Mouse (Mus musculus): ENCODE data around the gene Stk39.

The Stk39 gene

DNA sequence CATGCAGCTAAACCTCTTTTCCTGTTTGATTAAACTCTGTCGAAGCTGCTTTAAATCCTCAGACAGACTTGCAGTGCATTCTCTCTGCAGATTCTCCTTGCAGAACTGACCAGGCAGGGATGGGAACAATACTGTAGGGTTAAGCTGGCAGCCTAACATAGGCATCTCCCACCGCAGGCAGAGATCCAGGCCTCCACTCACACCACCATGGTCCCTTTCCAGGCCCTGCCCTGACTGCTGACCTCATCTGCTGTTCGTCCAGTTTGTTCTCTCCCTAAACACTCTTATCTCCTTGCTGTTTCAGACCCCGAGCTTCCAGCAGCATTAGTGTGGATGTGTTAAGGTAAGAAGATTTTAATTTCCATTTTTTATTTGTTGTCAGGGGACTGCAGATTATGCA, 182.1 kb downstream of the Stk39 start:
- no peak for DNase-seq (ENCODE audit: low read depth, low spot score)

DNA sequence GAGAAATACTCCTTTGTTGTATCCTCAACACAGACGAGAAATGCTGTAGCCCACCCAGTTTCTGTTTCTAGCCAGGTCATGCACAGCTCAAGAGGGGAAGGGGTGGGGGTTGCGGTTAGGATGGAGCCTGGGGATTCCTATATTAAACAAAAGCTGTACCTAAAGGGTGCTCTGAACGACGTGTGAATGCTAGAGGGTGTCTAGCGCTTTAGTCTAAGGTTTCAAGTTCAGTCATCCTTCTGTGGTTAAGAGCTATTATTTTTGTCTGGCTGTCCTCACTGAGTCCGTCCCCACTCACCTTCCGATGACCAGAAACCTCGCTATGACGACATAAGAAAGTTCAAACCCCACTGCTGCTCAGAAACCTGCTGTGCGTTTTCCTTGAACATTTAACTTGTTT, 182.9 kb downstream of the Stk39 start:
- DNase-seq (ENCODE audit: low read depth, low spot score): no peak

DNA sequence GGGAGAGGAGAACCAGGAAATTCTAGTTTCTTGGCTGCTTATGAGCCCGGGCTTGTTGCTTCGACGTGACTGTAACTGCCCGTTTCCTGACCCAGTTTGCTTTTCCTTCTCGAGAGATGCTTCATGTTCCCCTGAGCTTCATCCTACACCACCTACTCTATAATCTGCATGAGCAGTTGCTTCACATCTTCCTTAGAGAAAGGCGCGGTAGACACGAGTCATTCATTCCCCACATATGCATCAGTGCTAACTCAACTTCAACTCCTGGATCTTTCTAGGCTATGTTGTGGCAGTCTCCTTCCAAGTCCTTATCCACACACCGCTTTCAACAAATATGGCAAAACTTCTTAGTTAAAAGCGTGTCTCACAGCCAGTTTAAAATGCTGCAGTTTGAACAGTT, 184.0 kb downstream of the Stk39 start:
- DNase-seq (ENCODE audit: low read depth, low spot score): peak; percentile 60

DNA sequence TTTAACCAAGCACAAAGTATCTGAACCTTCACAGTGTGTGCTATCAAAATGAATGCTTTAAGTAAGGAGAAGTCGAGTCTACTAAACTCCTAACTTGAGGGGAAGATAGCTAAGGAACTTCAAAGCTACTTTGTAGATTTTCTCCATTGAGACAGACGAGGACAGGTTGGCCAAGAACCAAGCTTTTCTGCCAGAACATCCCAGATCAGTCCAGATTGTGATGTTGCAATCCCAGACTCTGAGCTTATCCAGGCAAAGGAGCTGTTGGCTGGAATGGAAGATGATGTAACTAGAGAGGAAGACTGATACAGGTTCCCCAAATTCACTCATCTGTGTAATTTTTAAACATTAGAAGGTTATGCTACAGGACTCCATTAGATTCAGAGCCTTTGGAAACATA, 187.7 kb downstream of the Stk39 start:
- no peak for DNase-seq (ENCODE audit: low read depth, low spot score)

DNA sequence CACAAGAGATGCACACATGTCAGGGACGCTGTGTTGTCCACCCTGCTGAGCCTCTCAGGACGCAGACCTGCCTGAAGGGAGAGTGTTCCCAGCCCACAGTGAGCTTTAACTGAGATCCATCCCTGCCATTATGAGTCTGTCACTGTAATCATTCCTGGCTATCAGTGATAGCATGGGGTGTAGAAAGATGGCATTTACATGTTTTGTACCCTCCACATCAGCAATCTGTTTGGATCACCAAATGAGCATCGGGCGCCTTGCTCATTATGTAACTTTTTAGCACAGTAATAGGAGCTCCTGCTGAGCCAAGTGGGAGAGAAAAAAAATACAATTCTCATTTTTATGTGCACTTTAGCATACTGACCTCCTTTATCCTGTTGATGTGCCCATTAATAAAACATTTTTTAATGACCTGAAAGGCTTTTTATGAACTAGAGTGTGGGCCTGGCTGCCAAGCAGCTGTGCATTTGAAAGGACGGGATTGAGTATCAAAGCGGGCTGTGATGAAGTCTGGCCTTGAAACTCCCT, 189.0 kb downstream of the Stk39 start:
- DNase-seq (ENCODE audit: low read depth, low spot score): no peak

DNA sequence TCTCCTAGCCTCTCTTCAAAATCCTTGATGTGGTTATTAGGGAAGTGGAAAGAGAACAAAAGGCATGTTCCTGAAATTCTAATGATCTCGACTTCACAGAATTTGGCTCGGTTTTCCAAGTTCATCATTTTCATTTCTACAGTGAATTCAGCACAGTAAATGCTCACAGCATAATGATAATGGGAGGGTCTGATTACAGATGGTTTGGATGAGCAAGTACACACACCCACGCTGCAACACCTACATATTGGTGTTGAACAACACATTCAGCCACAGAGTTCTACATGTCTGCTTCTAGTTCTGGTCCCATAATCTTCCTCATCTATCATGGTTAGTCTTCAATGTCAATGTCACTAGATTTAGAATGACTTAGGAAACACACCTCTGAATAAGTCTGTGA, 190.5 kb downstream of the Stk39 start:
- DNase-seq (ENCODE audit: low read depth, low spot score): no peak

DNA sequence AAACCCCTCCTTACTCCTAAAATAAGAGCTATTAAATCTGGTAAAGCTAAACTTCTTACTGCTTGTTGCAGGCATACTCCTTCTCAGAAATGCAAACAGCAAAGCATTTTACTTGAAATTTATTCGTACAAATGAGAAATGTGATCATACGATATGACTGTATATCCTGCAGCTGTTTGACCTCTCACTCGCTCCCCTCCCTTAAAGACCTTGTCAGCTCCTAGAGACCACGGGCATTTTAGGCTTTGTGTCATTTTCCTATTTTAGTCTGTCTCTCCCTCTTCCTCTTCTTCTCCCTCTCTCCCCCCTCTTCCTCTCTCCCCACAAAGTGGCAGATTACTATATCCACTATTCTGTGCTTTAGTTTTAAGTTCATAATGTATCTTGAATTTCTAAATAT, 200.8 kb downstream of the Stk39 start:
- DNase-seq (ENCODE audit: low read depth, low spot score): no peak

DNA sequence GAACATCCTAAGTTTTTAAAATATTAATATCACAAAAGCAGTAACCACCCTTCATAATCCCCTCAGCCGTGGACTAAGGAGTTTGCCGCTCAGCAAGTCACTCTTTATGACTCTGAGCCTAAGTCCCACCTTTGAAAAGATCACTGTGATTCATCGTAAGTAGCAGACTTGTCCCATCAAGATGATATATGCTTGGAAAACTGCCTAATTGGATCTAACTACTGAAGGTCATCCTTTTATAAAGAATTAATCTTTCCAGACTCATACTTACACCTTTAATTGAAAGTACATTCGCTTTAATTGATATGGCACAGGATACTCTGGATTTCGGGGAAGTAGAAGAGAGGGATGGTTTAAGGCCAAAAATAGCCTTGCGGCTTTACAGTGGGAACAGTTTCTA, 201.2 kb downstream of the Stk39 start:
- DNase-seq (ENCODE audit: low read depth, low spot score): no peak

DNA sequence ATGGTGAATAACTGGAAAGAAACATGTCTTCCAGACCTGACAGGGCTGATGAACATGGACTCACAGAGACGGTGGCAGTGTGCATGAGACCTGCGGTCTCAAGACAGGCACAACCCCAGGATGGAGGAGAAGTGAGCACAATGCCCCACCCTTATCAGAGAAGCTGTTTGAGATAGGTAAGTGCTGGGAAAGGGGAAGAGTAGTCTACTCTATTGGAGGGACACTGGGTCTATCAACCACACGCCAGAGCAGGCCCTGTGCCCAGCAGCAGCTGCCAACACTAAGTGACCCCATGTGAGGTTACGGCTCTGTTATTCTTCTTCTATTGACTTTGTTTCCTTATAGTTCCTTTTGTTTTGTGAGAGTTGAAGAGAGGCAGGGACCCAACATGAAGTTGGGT, 202.4 kb downstream of the Stk39 start:
- DNase-seq (ENCODE audit: low read depth, low spot score): no peak

DNA sequence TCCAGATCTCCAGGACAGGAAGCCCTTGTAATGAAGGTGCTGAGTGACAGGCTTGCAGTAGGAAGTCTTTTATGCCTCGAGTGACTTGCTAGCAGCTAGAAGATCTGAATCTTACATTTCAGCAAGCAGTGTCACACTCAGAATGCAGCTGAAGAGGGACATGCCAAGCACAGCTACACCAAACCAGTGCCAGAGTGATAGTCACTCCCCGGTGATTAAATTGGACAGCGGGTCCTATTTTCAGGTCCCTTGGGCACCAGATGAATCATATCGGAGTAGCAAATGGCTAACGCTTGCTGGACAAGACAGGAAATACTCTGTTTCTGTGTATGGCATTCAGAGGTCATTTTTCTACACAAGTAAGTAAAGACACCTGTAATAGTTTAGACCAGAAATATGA, 207.2 kb downstream of the Stk39 start:
- no peak for DNase-seq (ENCODE audit: low read depth, low spot score)

DNA sequence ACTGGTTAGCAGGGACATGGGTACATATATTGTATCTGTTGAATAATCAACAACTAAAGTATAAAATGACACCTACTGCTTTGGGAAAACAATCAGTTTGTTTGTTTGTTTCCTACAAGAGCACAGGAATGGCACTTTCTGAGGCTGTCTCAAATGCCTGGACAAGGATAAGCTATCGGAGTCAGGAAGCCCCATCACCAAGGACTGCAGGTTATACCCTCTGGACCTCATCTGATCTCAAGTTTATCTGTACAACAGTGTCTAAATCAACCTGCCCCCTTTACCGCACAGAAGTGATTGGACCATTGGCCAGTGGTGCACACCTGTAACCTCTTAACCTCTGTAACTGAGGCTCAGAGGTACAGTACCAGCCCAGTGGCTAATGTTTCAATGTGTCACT, 211.2 kb downstream of the Stk39 start:
- no peak for DNase-seq (ENCODE audit: low read depth, low spot score)

DNA sequence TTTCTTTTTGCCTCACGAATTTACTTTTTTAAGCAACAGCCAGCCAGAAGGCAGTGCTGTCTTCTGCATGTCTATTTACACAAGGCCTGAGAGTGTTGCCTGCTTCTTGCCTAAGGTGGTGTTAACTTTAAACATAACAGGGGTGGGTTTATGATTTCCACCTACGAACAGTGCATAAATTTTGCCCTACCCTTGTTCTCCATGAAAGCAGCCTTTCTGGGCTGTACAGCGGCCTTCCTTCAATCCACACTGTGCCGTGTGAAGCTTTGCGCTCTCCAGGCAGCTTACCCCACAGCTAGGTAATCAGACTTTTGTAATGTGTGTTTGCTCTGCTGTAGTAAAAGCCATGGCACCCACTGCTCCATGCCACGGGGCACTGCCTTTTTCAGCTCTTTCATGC, 214.5 kb downstream of the Stk39 start:
- DNase-seq (ENCODE audit: low read depth, low spot score): peak; percentile 70

DNA sequence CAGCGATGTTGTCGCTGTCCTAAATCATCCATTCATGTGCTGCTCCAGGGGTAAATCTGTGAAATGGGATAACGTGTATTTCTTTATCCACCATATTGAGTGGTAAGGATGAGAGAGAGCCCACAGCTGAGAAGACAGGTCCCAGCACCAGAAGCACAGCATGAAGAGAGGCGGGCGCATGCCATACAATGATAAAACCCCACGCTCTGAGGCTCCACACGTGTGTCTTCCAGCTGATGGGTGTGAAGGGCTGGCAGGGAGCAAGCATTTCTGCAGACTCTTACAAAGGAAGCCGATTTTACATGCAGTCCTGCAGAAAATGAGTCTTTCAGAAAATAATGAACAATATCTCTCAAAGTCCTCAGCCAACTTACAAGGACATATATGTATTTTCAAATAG, 215.6 kb downstream of the Stk39 start:
- peak; percentile 41 for DNase-seq (ENCODE audit: low read depth, low spot score)

DNA sequence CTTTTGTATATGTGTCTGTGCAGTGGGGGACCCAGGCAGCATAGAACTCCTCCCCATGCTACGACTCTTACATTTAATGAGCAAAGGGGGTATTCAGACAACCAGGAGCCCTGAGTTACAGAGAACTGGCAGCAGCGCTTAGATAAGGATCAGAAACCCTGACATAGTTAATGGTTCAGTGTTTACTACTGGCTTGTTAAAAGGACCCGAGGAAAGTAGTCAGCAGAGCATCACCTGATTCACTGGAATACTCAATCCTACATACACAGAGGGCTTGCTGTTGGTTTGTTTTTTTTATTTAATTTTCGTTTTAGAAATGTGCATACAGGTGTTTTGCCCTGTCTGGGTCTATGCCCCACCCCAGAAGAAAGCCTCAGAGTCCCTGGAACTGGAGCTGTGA, 217.3 kb downstream of the Stk39 start:
- DNase-seq (ENCODE audit: low read depth, low spot score): no peak

DNA sequence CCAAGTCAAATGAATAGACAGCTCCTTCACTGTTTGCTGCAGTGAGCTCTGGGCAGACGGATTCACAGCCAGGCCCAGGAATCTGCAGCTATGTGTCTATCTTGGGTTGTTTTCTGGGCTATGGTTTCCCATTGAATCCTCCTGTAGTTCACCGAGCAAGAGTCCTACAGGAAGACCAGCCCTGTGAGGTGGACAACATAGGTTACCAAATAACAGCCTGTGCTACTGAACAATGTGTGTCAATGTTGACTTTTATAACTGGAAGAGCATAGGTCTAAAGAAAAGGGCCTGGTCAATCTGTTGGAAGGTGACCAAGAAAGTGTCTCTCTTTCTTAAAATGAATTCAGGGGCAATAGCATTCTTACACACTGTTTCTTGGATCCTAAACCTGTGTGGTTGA, 218.8 kb downstream of the Stk39 start:
- DNase-seq (ENCODE audit: low read depth, low spot score): no peak

DNA sequence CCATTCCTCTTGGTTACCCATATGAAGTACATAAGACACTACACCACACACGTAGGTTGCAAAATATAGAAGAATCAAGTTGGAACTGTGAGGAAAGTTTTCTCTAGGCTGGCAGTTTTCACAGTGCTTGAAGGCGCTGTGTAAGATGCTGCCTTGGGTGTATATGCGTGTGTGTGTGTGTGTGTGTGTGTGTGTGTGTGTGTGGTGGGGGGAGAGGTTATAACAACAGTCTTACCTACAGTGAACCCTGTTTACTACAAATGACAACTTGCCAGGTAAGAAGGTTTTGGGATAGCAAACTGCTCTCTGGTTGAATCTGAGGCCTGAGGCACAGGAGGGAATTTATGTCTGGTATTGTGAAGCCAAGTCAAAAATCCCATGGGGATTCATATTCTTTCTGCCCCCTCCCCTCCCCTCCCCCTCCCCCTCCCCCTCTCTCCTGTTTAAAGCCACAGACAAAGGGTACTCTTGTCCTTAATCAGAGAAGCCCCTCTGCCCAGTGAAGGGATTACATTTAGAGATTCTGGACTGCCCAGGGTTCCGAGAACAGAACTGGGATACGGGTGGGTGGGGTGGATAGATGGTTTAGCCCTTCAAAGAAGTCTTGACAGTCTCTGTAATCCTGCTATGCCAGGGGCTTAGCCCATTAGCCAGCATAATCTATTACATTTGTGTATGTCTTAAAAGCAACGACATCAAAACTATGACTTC, 219.9 kb downstream of the Stk39 start:
- no peak for DNase-seq (ENCODE audit: low read depth, low spot score)

DNA sequence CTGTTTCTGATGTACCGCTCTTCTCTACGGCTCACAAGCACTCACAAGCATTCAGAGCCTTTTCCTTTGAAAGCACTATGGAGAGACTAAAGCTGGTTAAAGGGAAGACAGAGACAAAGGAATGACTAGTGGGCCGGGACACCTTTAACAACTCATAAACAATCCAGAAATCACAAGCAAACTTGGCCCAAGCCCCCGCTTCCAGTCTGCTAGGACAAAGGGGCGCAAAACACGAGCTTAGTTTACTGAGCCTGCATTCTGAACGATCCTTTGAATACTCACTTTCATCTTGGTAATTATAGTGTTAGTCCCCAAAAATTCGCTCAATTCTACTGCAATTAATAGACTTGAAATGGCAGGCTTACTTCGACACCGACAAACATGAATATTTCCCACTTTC, 221.2 kb downstream of the Stk39 start:
- DNase-seq (ENCODE audit: low read depth, low spot score): no peak

DNA sequence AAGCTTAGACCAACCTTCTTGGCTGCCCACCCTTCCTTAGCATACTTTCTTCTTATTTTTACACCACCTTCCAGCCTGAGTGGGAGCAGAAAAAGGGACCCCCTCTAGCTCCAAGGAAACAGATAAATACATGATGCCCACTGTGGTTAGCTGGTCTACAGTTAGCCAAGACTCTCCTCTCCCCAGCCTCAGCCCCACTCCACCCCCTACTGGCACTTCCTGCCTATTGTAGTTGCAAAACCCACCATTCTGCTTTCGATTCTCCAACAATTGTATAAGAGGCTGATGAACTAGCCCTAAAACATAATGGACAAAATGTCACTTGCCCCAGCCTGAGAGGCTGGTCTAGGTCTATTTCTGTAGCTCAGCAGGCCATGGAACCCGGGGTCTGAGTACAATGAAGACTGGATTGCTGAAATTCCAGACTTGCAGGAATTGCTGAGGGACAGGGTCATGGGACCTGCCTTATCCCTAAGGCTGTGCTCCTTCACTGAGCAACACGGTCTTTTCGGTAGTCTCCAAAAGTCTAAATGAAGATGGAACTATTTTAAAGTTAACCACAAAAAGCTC, 222.1 kb downstream of the Stk39 start:
- no peak for DNase-seq (ENCODE audit: low read depth, low spot score)

DNA sequence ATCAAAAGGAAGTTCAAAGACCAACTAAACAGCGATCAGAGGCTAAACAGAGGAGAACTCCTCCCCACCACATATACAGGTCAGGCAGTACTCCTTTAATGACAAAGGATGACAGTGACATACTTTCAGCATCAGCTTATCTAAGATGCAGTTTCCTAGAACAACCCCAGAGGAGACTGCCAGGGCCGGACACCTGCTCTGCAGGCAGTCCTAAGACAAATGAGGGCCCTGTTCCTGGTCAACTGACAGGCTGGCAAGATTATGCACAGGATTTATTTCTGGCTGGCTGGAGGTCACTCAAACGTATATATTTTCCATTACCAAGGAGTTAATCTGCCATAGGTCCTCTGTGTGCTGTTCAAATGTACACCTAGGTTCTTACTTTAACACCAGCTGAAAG, 225.8 kb downstream of the Stk39 start:
- no peak for DNase-seq (ENCODE audit: low read depth, low spot score)

DNA sequence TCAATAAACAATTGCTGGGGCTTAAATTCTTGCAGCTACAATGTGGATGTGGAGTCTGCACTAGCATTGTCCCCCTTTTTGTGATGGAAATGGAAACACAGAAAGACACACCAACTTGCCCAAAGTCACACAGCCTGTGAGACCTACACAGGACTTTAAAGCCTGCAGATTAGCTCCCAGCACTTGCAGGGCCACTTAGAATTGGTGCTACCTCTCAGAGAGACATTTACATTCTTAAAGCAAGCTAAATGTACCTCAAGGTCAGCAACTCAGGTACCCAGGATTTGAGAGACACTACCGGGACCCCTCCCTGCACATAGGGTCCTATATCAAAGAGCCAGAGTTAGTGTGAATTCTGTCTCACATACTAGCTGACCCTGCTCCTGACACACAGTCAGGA, 227.5 kb downstream of the Stk39 start:
- DNase-seq (ENCODE audit: low read depth, low spot score): no peak

DNA sequence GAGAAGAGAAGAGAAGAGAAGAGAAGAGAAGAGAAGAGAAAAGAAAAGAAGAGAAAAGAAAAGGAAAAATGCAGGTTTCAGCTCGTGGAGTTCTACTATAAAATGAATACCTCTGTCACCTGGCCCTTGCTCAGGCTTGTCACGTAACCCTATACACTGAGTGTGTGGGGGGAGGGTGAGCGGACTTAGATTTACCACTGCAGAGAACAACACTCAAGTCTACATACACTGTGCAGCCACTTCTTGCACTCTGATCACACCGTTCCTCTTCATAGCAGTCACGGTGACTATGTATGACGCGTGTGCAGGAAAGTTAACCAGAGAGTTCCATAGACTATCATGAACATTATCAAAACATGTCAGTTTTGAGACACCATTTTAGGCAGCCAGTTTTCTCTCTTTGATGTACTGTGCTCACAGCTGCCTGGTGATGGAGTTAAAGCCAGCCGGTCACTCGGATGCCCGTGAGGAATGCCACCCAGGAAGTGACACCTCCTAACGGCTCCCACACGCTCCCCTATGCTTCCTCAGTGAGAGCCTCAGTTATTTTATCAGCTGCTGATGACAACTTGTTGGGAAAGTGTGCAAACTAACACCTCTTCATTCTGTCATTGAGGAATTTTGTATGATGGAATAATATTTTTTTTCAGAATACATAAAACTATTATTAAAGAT, 228.1 kb downstream of the Stk39 start:
- DNase-seq (ENCODE audit: low read depth, low spot score): no peak

DNA sequence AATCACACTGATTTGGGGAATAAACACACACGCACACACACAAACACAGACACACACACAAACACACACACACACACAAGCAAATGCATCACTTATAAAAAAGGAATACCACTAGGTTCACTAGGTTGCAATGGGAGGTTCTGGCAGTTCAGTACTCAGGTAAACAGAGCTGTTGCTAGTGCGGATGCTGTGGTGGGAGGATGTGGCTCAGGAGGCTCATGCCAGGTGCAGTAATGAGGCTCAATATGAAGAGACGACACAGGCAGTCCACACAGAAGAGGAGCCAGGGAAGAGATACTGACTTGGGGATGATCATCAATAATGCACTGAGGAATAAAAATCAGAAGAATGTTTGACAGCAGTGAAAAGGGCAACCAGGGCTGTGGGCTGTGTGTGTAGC, 228.8 kb downstream of the Stk39 start:
- no peak for DNase-seq (ENCODE audit: low read depth, low spot score)

DNA sequence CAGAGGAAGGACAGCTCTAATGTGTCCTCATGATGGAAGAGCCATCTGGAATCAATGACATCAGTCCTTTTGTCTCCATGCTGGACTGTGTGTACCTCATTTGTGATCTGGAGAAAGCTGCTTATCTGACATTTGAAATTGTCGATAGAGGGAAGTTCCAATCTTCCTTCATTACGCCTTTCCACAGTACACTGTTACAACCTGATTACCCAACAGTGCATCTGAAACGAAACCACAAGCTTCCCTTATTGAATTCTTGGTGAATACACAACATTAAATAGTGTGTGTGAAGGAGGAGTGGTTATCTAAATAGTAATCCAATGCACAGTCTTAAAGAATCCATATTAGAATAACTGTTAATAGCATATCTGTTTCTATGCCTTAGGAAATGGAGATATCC, 230.0 kb downstream of the Stk39 start:
- no peak for DNase-seq (ENCODE audit: low read depth, low spot score)
